Mouse (Mus musculus) hindbrain, embryonic 16.5 days (tissue): ENCODE results near the gene Tbca. TPM values are rescaled to one million over a fixed set of nuclear protein-coding genes. Genes with fewer than 3 reads are reported as not detected.
A peak's percentile ranks its signal among the peaks of the same experiment; 100 is the strongest.

Experiments
- ATAC-seq: fragments of 200-750 bp; cut with Nextera tagmentation; 2 replicates; pipeline ENCODE4 v1.8.0; 2017; ENCODE audit warnings: moderate TSS enrichment, moderate library complexity
- H3K27ac ChIP-seq: fragments of 300-500 bp; sonication (generic); 2 replicates; pipeline ENCODE4 v1.5.1; 2014; ENCODE audit warnings: low read depth, mild to moderate bottlenecking, control low read depth, low read length, moderate library complexity
- H3K27me3 ChIP-seq: fragments of 300-500 bp; sonication (generic); replicated peaks from 2 replicates; pipeline ENCODE4 v1.6.1; 2014; ENCODE audit warnings: low read length; ENCODE audit not compliant: control insufficient read depth, insufficient read depth
- H3K36me3 ChIP-seq: fragments of 300-500 bp; sonication (generic); 2 replicates; pipeline ENCODE4 v1.6.1; 2014; ENCODE audit warnings: mild to moderate bottlenecking, low read length, moderate library complexity, mixed read lengths; ENCODE audit not compliant: control insufficient read depth, insufficient read depth
- H3K4me1 ChIP-seq: fragments of 300-500 bp; sonication (generic); 2 replicates; pipeline ENCODE4 v1.6.1; 2014; ENCODE audit warnings: low read depth, low read length; ENCODE audit not compliant: control insufficient read depth, insufficient read depth
- H3K4me2 ChIP-seq: fragments of 300-500 bp; sonication (generic); 2 replicates; pipeline ENCODE4 v1.6.1; 2014; ENCODE audit warnings: mild to moderate bottlenecking, low read length, control low read depth, moderate library complexity
- H3K4me3 ChIP-seq: fragments of 300-500 bp; sonication (generic); 2 replicates; pipeline ENCODE4 v1.5.1; 2014; ENCODE audit warnings: mild to moderate bottlenecking, low read length, control low read depth, moderate library complexity
- H3K9ac ChIP-seq: fragments of 300-500 bp; sonication (generic); 2 replicates; pipeline ENCODE4 v1.6.1; 2014; ENCODE audit warnings: low read depth, mild to moderate bottlenecking, control low read depth, low read length, moderate library complexity
- H3K9me3 ChIP-seq: fragments of 300-500 bp; sonication (generic); 2 replicates; pipeline ENCODE4 v1.6.1; 2014; ENCODE audit warnings: mild to moderate bottlenecking, low read length, moderate library complexity; ENCODE audit not compliant: control insufficient read depth
- WGBS: fragments of 180-500 bp; shearing (Covaris S2); extraction: QIAGEN DNeasy Blood & Tissue Kit; methylation state at CpG from one replicate; pipeline ENCODE4 v1.1.7; 2014; 5-methylcytosine and 5-hydroxymethylcytosine counted together
- polyA plus RNA-seq: library from polyadenylated mRNA; unstranded; fragments of >200 nt; fragmentation: Nextera tagmentation; extraction: Ambion mirVana; gene quantifications from 2 replicates; pipeline ENCODE4 v1.2.1, GENCODE M21; 2015

Gene Tbca
- polyA plus RNA-seq, 1 experiment from 2014 or later: 273 TPM

- Histone ChIP-seq H3K27me3 (peaks cover 46% of the 10 kb centered on the region), H3K36me3 (no peaks in the 10 kb centered on the region), H3K4me3 (no peak overlapping the region), H3K4me1 (peaks cover 3% of the 10 kb centered on the region; the same call in 1 of the 2 replicates), H3K9ac (no peak overlapping the region), H3K27ac (no peak overlapping the region), H3K4me2 (no peak overlapping the region), H3K9me3 (no peaks in the 10 kb centered on the region)
- ATAC-seq: no peak
- 1% methylated on average over 8 of the region's 8 CpGs for WGBS
These were observed 85.3 kb downstream of the Tbca start for GRCm38 (mm10) chr13:94874039-94874425.

- peak overlapping the region; percentile 14 for H3K4me3 ChIP-seq
- H3K4me2 ChIP-seq: 0 out of 2 replicates have a peak overlapping the region, but pooled peaks have one; percentile 10
- H3K9ac ChIP-seq: no peak overlapping the region
- H3K27me3 ChIP-seq: peaks cover 46% of the 10 kb centered on the region
- H3K9me3 ChIP-seq: no peaks in the 10 kb centered on the region
- no peaks in the 10 kb centered on the region for H3K36me3 ChIP-seq
- H3K4me1 ChIP-seq: no peaks in the 10 kb centered on the region
- H3K27ac ChIP-seq: peak overlapping the region; percentile 36; the same call in 1 of the 2 replicates
- 1% methylated on average over 21 of the region's 23 CpGs for WGBS
- ATAC-seq: no peak
These were observed 86.1 kb downstream of the Tbca start for GRCm38 (mm10) chr13:94874656-94875395.

- WGBS: under 1% methylated on average over 23 of the region's 30 CpGs
- Histone ChIP-seq H3K27ac (peak within 1 kb of the TSS; percentile 36; the same call in 1 of the 2 replicates), H3K27me3 (peaks cover 49% of the 10 kb centered on the region), H3K9me3 (no peaks in the 10 kb centered on the region), H3K9ac (no peak within 1 kb of the TSS; the same call in 1 of the 2 replicates), H3K4me2 (0 out of 2 replicates have a peak within 1 kb of the TSS, but pooled peaks have one; percentile 10), H3K36me3 (no peaks in the 10 kb centered on the region), H3K4me3 (peak within 1 kb of the TSS; percentile 19), H3K4me1 (no peaks in the 10 kb centered on the region)
- ATAC-seq: 0 out of 2 replicates have a peak, but pooled peaks have one; percentile 53
These were observed 86.7 kb downstream of the Tbca start, which contains the start of gene Otp for GRCm38 (mm10) chr13:94875396-94875880. TSS of gene Otp (plus strand) at chr13:94875602.

GRCm38 (mm10) chr13:94876286-94877210 lies 87.8 kb downstream of the Tbca start:
- no peak for ATAC-seq
- H3K27ac ChIP-seq: no peak overlapping the region

GRCm38 (mm10) chr13:94877211-94877590 lies 88.5 kb downstream of the Tbca start:
- Histone ChIP-seq H3K9ac (no peak overlapping the region), H3K4me3 (peak overlapping the region; percentile 15), H3K27ac (peak overlapping the region; percentile 29; the same call in 1 of the 2 replicates), H3K4me2 (no peak overlapping the region), H3K9me3 (no peaks in the 10 kb centered on the region), H3K36me3 (no peaks in the 10 kb centered on the region), H3K27me3 (peaks cover 58% of the 10 kb centered on the region), H3K4me1 (no peaks in the 10 kb centered on the region)
- under 1% methylated on average over 23 of the region's 27 CpGs for WGBS
- ATAC-seq: no peak

More at GRCm38 (mm10) chr13:94876286-94877210, 87.8 kb downstream of the Tbca start:
- Histone ChIP-seq H3K4me2 (no peak overlapping the region), H3K4me3 (peak overlapping the region; percentile 15), H3K27me3 (peaks cover 53% of the 10 kb centered on the region), H3K4me1 (no peaks in the 10 kb centered on the region), H3K9me3 (no peaks in the 10 kb centered on the region), H3K36me3 (no peaks in the 10 kb centered on the region), H3K9ac (no peak overlapping the region)
- WGBS: 1% methylated on average over 28 of the region's 30 CpGs

GRCm38 (mm10) chr13:94877991-94878745 lies 89.5 kb downstream of the Tbca start:
- Histone ChIP-seq H3K9me3 (no peaks in the 10 kb centered on the region), H3K9ac (no peak overlapping the region), H3K27ac (no peak overlapping the region), H3K27me3 (peaks cover 62% of the 10 kb centered on the region), H3K4me2 (no peak overlapping the region), H3K4me1 (peaks cover 6% of the 10 kb centered on the region), H3K36me3 (no peaks in the 10 kb centered on the region), H3K4me3 (no peak overlapping the region; the same call in 1 of the 2 replicates)
- no peak for ATAC-seq
- WGBS: 10% methylated on average over 10 of the region's 10 CpGs

- H3K27ac ChIP-seq: no peak overlapping the region
- peaks cover 56% of the 10 kb centered on the region for H3K27me3 ChIP-seq
- no peaks in the 10 kb centered on the region for H3K36me3 ChIP-seq
- peaks cover 18% of the 10 kb centered on the region for H3K4me1 ChIP-seq
- H3K4me2 ChIP-seq: no peak overlapping the region
- no peak for ATAC-seq
- H3K9ac ChIP-seq: no peak overlapping the region
- WGBS: under 1% methylated on average over 3 of the region's 3 CpGs
- H3K9me3 ChIP-seq: no peaks in the 10 kb centered on the region
- no peak overlapping the region for H3K4me3 ChIP-seq
These were observed 92.5 kb downstream of the Tbca start for GRCm38 (mm10) chr13:94881201-94881600.

GRCm38 (mm10) chr13:94882221-94882620 lies 93.5 kb downstream of the Tbca start:
- ATAC-seq: no peak
- 2% methylated on average over 10 of the region's 10 CpGs for WGBS

More at GRCm38 (mm10) chr13:94882221-94882620, 93.5 kb downstream of the Tbca start:
- Histone ChIP-seq H3K9me3 (no peaks in the 10 kb centered on the region), H3K4me3 (no peak overlapping the region), H3K4me2 (no peak overlapping the region), H3K9ac (no peak overlapping the region), H3K27me3 (peaks cover 51% of the 10 kb centered on the region), H3K27ac (no peak overlapping the region), H3K36me3 (no peaks in the 10 kb centered on the region), H3K4me1 (peaks cover 18% of the 10 kb centered on the region)
